Mouse (Mus musculus) mesoderm, embryonic 11.5 days (tissue): ENCODE measurements around the gene Wbp4.

Experiments used
- DNase-seq: peaks from one replicate; pipeline ENCODE4 v3.0.0-alpha.2; 2012; ENCODE audit warnings: low read depth, low spot score

Wbp4 gene

DNA sequence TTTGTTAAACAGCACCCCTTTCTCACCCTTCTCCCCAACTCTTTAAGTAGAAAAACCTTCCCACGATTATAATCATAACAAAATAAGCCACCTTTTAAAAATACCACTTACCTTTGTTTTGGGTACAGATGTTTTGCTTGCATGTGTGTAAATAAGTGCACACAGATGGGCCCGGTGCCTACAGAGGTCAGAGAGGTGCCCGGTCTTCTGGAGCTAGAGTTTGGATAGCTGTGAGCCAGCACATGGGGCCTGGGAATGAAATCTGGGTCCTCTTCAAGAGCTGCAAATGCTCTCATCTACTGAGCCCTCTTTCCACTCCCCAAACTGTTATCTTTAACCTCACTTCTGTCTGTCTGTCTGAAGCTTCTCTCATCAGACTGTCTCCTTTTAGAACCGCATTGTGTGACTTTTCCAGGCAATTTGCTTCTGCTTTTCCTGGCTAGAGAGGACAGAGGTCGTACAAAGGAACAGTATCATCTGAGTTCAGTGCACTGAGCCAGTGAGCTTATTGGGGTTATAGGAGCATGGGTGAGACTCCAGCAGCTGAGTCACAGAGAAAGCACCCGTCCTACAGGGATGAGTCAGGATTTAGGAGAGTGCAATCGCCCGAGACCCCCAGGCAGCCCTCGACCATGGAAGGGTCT lies 27.5 kb upstream of the Wbp4 start:
- DNase-seq = no peak

DNA sequence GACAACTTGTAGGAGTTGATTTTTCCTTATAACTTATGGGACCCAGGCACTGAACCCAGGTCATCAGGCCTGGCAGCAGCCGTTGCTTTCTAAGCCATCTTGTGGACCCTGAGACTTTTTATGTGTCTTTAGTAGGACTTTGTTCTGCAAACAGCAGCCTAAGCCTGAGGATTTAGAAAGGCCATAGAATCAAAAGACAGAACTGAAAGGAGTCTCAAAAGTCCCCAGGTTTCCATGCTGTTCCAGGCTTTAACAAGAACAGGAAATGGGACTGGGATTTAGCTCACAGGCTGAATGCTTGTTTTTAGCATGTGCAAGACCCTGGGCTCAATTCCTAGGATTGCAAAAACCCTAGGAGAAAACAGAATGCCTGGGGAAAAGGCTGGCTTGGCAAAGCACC lies 26.5 kb upstream of the Wbp4 start:
- no peak for DNase-seq

DNA sequence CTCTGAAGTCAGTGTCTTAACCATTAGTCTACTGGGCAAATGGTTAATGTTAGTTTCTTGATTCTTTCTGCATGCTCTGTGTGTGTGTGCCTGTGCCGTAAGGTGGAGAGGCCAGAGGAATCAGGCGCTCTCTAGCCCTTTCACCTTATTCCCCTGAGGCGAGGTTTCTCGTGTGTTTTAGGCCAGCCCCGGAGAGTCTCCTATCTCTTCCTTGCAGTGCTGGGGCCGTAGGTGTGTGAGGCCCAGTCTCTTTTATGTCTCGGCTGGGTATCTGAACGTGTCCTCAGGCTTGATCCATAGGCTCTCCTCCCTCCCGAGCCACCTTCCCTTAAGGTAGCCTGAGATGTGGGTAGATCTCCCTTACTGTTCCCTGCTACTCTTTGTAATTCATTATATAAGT lies 24.9 kb upstream of the Wbp4 start:
- DNase-seq = no peak

DNA sequence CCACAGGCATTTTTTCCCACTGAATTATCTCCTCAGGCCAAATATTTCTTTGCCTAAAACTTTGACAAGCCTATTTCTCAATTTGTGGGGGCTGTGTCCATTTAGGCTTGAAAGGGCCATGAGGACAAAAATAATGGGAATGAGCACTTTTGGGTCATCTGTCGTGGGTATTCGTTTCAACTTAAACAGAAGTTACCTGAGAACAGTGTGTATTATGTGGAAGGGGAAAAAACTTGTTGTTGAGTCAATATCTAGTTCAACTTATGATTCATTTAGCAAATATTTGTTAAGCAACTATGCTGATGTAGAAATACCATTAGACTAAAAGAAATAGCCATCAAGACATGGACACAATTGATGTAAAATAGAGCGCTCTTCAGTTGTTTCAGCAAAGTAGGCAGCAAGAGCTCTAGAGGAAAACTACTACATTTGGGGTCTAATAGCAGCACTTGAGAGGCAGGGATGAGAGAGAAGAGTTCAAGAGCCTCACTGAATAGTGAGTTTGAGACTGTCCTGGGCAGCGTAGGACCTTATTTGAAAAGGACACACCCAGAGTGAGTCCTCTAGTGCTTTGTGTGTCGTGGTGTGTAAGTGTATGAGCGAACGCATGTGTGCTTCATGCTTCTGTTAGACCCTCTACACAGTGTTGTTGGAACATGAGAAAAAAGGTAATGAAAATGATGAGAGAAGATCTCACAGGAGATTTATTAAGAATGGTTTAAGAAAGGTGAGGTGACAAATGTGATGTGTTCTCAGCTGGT lies 23.1 kb upstream of the Wbp4 start:
- DNase-seq = no peak

DNA sequence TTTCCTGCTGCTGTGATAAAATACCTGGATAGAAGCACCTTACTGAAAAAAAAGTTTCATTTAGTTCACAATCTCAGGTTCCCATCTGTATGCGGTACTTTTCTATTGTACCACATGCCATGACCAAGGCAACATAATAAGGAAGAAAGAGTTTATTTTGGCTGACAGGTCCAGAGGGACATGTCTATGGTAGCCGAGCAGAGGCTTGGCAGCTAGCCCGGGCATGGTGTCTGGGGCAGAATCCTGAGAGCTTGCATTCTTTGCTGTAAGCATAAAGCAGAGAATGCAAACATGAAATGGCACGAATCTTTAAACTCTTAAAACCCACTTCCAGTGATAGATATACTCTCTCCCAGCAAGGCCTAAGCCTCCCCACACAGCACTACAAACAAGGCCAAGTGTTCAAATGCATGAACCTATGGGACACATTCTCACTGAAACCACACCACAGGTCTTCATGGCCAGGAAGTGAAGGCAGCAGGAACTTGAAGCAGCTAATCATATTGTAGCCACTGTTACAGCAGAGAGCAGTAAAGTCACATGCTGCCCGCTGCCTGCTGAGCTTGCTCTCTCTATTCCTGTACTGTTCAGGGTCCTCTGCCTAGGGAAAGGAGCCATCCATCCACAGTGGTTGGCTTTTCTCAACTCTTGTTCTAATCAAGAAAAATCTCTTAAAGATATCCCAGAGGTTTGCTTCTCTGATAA lies 22.2 kb upstream of the Wbp4 start:
- DNase-seq = no peak

DNA sequence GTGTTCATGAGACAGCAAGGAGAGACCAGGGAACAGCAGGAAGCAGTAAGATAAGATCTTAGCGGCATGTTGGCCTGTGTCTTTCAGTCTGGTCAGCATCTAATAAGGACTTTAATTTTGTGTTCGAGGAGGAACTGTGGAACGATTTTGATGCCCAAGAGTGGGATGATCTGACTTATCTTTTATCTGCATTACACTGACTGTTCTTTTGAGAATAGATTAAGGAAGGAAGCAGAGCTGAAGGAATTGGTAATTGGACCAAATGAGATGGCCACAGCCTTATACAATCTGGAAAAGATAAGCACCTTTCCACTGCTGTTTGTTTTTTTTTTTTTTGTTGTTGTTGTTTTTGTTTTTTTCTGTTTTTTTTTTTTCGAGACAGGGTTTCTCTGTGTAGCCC lies 19.4 kb upstream of the Wbp4 start:
- DNase-seq = no peak

DNA sequence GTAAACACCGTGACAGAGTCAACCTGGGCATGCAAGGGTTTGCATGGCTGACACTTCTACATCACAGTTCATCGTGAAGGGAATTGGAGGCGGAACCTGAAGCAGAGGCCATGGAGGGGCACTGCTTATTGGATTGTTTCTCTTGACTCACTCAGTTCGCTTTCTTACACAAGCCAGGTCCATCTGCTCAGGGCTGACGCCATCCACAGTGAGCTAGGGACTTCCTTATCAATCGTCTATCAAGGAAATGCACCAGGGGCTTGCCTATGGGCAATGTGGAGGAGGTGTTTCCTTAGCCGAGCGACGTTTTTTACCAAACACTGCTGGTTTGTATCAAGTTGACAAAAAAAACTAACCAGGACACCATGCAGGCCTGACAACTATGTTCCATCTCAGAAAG lies 18.0 kb upstream of the Wbp4 start:
- no peak for DNase-seq

DNA sequence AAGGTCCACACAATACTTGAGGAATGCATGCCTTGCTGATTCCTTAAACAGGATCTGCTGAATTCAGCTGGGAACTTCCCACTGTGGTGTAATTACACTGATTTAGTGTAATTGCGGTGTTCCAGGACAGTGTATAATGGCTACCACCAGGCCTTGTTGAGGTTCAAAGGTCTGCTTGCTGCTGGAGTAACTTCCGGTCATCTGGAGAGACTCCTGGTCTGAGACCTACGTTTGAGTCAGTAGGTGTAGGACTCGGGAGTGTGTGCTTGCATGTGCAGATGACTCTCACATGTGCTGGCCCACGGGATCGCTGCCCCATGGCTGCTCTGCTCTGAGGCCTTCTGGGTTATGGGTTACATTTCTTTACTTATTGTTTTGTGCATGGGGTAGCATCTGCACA lies 13.0 kb upstream of the Wbp4 start:
- no peak for DNase-seq

DNA sequence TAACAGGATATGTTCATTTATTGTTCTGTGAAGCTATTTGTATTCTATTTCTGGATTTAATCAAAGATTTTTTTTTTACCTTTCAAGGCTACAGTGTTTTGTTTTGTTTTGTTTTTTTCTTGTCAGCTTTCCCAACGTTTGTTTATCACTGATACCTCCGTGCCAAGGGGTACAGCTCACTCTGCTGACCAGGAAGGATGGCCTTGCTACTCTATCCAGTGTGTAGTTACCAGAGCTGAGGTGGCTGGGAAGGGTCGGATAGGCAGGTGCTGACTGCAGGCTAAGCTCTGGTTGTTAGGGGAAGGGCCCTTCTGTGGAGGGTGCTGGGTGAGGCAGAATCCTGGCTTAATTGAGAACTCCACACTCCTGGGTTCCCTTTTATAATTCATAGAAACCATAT lies 8.9 kb upstream of the Wbp4 start:
- DNase-seq = no peak

DNA sequence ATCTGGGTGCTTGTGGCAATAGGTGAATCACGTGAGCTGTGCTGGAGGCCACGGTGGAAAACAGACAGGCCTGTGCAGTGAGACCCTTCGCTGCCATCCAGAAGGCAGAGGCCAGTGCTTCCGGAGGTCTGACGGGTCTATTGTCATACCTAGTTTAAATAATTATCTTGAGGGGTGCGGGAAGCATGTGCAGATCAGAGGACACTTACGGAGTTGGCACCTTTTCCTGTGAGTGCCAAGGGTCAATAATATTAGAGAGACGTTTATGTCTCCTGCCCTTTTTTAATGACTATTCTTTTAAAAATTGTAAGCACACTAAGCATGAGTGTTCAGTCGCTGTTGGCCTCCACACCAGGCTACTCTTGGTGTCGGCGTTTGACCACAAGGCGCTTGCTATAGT lies 7.8 kb upstream of the Wbp4 start:
- no peak for DNase-seq

DNA sequence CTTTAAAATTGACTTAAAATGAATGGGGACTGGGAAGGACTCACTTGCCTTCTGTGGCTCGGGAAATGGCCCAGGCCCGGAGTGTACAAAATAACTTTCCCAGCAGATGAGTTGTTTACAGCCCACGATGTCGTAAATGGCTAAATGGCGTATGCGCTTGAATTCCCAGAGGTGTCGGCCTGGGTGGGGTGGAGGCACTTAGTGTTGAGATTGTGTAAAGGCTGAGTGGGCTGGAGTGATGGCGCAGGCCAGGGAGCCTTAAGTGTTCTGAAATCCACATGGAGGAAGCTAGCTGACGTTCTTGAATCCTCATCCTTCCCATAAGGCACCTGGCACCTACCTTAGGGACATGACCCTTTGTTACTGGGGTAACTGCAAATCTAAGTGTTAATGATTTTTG lies 7.2 kb upstream of the Wbp4 start:
- DNase-seq = peak; percentile 19

DNA sequence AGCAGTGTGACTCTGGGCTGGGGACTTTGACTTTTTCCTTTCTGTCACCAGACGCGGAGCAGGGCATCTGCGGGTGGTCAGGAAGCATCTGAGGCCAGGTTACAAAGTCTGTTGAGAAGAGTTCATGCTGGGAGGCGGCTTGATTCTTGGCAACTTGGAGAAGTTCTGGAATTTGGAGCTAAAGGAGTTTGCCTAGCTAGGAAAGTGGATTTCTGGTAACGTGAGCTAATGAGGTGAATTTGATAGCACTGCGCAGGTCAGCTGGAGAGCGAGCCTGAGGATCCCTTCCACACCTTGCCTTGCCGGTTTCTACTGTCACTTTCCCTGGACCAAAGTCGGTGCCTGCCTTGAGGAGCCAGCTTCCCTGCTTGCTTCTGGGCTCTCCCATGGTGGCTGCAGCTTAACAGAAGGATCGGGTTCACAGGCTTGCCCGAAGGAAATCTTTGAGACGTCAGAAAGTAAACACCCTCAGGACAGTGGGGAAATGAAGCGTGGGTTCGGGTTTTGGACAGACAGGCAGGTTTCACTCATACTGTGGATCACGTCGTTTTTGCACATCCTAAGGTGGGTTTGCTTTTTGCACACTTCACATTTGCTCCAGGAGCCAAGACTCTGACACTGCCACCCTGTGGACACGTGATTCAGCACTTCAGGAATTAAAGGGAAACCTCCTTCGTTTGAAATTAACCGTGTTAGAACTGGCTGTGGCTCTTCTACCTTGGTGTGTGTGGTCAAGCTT lies 5.8 kb upstream of the Wbp4 start:
- DNase-seq = peak; percentile 37

DNA sequence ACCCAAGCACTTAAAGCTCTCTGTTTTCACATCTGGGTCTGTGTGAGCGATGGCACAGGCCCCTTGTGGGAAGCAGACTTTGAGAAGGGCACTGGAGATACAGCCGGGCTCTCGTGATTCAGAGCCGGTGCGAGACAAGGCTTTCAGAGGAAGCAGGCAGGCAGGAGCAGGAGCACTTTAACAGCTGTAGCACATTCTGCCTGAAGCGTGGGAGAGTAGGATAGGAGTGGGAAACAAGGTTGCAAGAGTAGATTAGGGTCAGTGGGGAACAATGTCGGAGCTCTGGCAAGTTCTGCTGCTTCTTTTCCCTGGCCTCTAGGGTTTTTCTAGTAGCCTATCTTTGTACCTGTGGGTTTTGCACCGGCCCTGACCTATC lies 5.3 kb upstream of the Wbp4 start:
- peak; percentile 22 for DNase-seq

DNA sequence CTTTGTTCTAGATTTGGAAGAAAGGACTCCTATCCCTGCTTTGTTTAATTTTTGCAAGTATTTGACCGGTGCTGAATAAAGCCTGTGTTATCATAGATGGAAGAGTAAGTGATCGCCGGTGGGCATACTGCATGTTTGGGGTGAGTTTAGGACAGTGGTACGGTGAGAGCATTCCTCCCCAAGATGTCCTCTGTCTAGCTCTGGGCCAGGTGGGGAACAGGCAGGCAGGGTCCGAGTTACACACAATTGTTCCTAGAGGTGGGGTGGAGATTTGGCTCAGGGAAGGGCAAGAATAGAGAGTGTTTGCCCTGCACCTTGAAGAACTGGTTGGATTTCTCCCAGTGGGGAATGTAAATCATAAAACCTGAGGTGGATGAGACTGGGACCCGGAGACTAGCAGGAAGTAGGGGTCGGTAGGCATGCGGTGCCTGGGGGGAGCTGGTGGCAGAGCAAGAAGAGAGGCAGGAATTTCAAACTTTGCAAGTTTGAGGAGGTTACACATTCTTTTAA lies 2.3 kb upstream of the Wbp4 start:
- no peak for DNase-seq

DNA sequence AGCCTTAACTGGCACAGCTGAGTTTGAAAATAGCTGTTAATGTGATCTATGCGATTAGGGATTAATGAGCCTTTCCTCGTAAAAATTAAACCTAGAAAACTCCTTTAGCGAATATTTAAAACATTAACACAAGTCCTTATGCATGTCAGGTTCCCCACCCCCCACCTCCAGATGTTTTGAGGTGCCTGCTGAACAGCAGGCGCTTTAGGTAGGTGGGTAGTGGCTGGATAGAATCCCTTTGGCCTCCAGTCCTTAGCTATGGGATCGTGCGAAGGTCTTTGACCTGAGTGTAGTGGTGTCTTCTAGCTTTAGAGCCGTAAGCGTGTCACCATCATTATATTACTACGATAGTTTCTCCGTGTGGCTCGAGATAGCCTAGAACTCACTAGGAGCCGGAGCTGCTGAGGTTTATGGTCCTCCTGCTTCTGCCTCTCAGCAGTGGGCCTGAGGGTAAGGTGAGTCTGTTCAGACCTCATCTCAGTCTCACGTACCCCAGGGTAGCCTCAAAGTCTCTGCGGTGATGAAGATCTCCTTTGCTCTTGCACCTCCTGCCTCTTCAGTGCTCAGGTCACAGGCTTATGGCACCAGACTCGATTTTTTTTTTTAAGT lies 1.5 kb upstream of the Wbp4 start:
- peak; percentile 12 for DNase-seq

DNA sequence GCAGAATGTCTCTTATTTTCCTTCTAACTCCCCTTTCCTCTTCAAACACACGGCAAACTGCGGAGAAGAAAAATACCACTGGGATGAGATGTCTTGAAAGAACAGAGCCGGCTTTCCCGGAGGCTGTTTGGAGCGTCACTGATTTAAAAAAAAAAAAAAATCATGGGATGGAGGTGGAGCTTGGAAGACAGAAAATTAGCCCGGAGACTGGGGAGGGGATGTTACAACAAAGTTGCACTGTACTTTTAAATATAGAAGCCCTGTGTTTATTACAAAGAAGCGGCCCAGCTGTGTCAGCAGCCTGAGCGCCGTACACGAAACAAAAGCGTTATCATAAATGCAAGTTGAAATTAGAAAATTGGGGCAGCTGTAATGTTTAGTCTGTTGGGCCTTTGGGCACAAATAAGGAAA lies 936 bp upstream of the Wbp4 start:
- DNase-seq = peak; percentile 66

DNA sequence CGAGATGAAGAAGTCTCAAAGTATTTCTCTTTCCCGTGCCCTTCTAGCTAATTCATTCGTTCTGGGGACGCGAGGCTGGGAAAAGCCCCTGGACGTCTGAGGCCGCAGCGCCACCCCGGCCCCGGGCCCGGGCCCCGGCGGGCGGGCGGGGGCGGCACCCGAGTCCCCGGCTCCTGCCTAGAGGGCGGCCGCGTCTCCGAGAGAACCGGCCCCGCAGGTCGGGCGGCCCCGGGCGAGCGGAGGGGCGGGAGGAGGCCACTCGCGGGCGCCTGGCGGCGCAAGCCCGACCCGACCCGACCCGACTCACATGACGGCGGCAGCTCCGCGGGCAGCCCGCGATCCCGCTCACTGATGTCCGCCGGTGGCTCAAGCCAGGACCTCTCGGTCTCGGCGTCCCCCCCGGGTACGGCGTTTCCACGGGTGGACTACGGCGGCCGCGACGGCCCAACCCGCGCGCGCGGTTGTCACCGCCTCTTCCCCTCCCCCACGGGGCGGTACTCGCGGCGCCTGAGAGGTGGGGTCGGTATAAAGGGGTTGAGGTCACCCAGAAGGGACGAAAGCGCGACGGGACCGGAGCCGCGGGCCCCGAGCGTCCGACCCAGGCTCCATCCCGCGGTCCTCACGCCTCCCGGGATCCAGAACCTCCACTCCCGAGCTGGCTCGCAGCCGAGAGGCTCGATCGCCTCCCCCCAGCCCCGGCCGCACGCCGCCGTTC lies 539 bp downstream of the Wbp4 start, which contains the start of gene Elf1:
Gene Elf1, plus strand, starts transcription at position 571 of the 715 bp plus-strand sequence.
- DNase-seq = peak; percentile 92

DNA sequence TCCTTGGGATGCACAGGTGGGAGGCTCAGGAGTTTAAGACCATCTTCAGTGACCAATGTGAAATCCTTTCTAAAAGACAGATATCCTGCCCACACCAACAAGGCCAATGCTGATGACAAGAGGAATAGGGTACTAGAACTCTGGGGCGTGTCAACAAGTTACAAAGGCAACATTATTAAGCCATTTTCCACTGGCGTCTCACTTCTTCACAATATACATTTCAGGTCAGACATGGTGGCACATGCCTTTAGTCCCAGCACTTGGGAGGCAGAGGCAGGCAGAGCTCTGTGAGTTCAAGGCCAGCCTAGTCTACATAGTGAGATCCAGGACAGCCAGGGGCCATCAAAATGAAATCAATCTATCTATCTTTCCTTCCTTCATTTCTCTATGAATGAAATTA lies 7.9 kb downstream of the Wbp4 start:
- DNase-seq = no peak

DNA sequence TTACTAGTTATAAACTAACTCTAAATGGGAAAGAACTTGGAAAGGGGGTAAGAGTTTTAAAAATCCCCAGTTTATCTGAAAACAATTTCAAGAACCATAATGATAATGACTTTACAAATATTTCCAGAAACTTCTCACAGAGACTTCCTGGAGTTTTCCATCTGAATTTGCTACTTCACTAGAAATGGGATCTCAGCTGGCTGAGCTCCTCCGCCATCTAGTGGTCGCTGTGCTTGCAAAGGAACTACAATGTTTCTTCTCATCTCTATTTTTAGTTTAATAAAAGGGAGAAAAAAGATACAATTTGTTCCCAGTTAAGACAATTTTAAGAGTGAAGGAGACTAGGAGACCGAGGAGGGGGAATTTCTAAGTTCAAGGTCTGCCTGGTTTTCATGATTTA lies 13.7 kb downstream of the Wbp4 start:
- DNase-seq = peak; percentile 51

DNA sequence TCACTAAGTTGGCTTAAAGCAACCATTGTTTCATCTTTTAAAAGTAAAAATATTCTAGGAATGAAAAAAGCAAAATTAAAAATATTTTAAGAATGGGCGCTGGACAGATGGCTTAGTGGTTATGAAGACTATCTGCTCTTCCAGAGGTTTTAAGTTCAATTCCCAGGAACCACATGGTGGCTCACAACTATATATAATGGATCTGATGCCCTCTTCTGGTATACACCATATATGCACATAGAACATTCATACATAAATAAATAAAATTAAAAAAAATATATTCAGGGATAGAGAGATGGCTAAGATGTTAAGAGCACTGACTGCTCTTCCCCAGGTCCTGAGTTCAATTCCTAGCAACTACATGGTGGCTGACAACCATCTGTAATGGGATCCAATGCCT lies 15.7 kb downstream of the Wbp4 start:
- no peak for DNase-seq

DNA sequence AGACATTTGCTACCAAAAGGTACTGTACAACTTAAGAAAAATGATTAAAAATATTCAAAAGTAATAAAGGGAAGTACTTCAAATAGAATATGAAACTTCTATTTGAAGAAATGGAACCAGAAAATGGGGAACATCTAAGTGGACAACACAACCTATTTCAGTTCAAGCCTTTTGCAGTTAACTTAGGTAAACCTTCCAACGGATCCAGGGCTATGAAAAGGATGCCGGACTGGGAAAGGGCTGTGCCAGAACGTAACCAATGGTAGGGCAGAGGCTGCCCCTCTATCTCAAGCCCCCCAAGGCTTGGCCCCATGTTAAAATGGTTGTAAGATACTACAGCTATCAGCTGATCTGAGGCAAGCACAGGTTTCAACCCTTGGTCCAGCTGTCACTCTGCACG lies 20.3 kb downstream of the Wbp4 start:
- DNase-seq = no peak
